Mouse (Mus musculus) layer of hippocampus, postnatal 14 days (tissue): ENCODE results near the gene Gmfb. TPM values are rescaled to one million over a fixed set of nuclear protein-coding genes. Genes with fewer than 3 reads are reported as not detected.

Source experiments
- total RNA-seq, 2 experiments: library from RNA; stranded (reverse); gene quantifications; 2 replicates each; pipeline ENCODE4 v1.2.3; 2021

Gene Gmfb
- total RNA-seq, 2 experiments from 2014 or later = 167 to 184 TPM

Other genes with a start within 250 kb of the Gmfb start
- 1 to 10 TPM in 1 of 2 experiments, under 1 TPM in 1; 0.44 to 1.0 TPM for gene Cdkn3, start 61.7 kb downstream of the Gmfb start, total RNA-seq
- 10 to 100 TPM; 66.1 to 69.6 TPM for gene Cnih1, start 33.8 kb downstream of the Gmfb start, total RNA-seq
- 10 to 100 TPM; 17.5 to 21.5 TPM for gene Cgrrf1, start 9.9 kb upstream of the Gmfb start, total RNA-seq
- gene Samd4, start 60.6 kb upstream of the Gmfb start, total RNA-seq = 10 to 100 TPM; 10.9 to 11.2 TPM